ENCODE assay signal across 9 mouse cellular contexts in genomic region chr4:45423406-45423805, GRCm38 (mm10). TPM values are rescaled to one million over a fixed set of nuclear protein-coding genes. Genes with fewer than 3 reads are reported as not detected.
DNase-seq lines count a peak whose midpoint lies in the region; ATAC-seq and TF ChIP-seq lines count a peak whose summit lies in the region.
"Had no signal": no experiment of that assay in that cellular context is flagged by ENCODE, and none has a peak within 500 bp of the region (broad histone marks: within the 10 kb centered on the region; RNA-seq: fewer than 3 reads in every experiment).

No protein-coding gene starts in this region.

- H3K9ac ChIP-seq in forebrain, embryonic 11.5 days (ENCODE audit: low read length), result no peak overlapping the region
- H3K9ac ChIP-seq in forebrain, embryonic 13.5 days, result no peak overlapping the region
- no peak overlapping the region for H3K9ac ChIP-seq in intestine, embryonic 15.5 days

- H3K9me3 ChIP-seq in forebrain, embryonic 11.5 days (ENCODE audit: control insufficient read depth, low read length), result no peaks in the 10 kb centered on the region
- H3K9me3 ChIP-seq in forebrain, embryonic 13.5 days (replicated peaks), result no peaks in the 10 kb centered on the region
- H3K9me3 ChIP-seq in intestine, embryonic 15.5 days, result no peaks in the 10 kb centered on the region

- WGBS in forebrain, embryonic 11.5 days, result 9% methylated on average over 8 of the region's 8 CpGs
- WGBS in forebrain, embryonic 13.5 days, result 13% methylated on average over 8 of the region's 8 CpGs
- WGBS in lung, adult 2 months, result 43% methylated on average over 8 of the region's 8 CpGs
- WGBS in intestine, embryonic 15.5 days, result 32% methylated on average over 8 of the region's 8 CpGs
- 42% methylated on average over 8 of the region's 8 CpGs for WGBS in small intestine, adult 2 months

- no peak for DNase-seq in forebrain, embryonic 11.5 days (ENCODE audit: low spot score)
- DNase-seq in lung, adult 2 months, result peak; percentile 29
- no peak for DNase-seq in lung, postnatal 14 days
- DNase-seq in left cerebral cortex, postnatal 36 days (ENCODE audit: low spot score in 2 of 2), result no peak
- DNase-seq: layer of hippocampus, adult 9-11 months had no signal

- no peak overlapping the region for H3K4me2 ChIP-seq in forebrain, embryonic 11.5 days (ENCODE audit: low read depth, low read length, severe bottlenecking)
- H3K4me2 ChIP-seq in forebrain, embryonic 13.5 days, result no peak overlapping the region
- H3K4me2 ChIP-seq in intestine, embryonic 15.5 days (replicated peaks), result no peak overlapping the region

- H3K36me3 ChIP-seq in forebrain, embryonic 11.5 days (ENCODE audit: control insufficient read depth, insufficient read depth, low read length), result no peaks in the 10 kb centered on the region
- H3K36me3 ChIP-seq in forebrain, embryonic 13.5 days (ENCODE audit: poor library complexity, severe bottlenecking), result peaks cover 5% of the 10 kb centered on the region; the same call in 1 of the 2 replicates
- H3K36me3 ChIP-seq in intestine, embryonic 15.5 days, result no peaks in the 10 kb centered on the region
- H3K36me3 ChIP-seq in small intestine, adult 2 months (ENCODE audit: control insufficient read depth, insufficient read depth, low read length), result 0 out of 2 replicates have a peak, but pooled peaks cover 7% of the 10 kb centered on the region

- no peak overlapping the region for H3K4me3 ChIP-seq in forebrain, embryonic 11.5 days (ENCODE audit: low read depth, low read length)
- no peak overlapping the region for H3K4me3 ChIP-seq in forebrain, embryonic 13.5 days
- no peak overlapping the region for H3K4me3 ChIP-seq in lung, adult 2 months (replicated peaks; ENCODE audit: extremely low read depth, low read depth, low read length)
- H3K4me3 ChIP-seq in intestine, embryonic 15.5 days (replicated peaks), result no peak overlapping the region
- no peak overlapping the region for H3K4me3 ChIP-seq in small intestine, adult 2 months (ENCODE audit: low read depth, low read length)

- no peaks in the 10 kb centered on the region for H3K27me3 ChIP-seq in forebrain, embryonic 11.5 days (ENCODE audit: control insufficient read depth, insufficient read depth, low read length)
- H3K27me3 ChIP-seq in forebrain, embryonic 13.5 days, result no peaks in the 10 kb centered on the region
- no peaks in the 10 kb centered on the region for H3K27me3 ChIP-seq in intestine, embryonic 15.5 days (replicated peaks)
- H3K27me3 ChIP-seq in small intestine, adult 2 months (ENCODE audit: control insufficient read depth, insufficient read depth, low read length), result no peaks in the 10 kb centered on the region

- no peak for TF ChIP-seq CTCF in lung, adult 2 months (IDR thresholded peaks at IDR 0.05; ENCODE audit: insufficient read depth, low read length)
- no peak for TF ChIP-seq CTCF in small intestine, adult 2 months (IDR thresholded peaks at IDR 0.05; ENCODE audit: extremely low read depth, insufficient read length, insufficient replicate concordance, low read depth, low read length)

- intact Hi-C loops in left cerebral cortex, postnatal 36 days (cut with DNase I), result loop anchor here (5.0 kb wide), 1 partner anchor 109 kb away; the partner anchor contains the start of gene Shb

- H3K27ac ChIP-seq in forebrain, embryonic 11.5 days (ENCODE audit: low read depth, low read length), result no peak overlapping the region
- no peak overlapping the region for H3K27ac ChIP-seq in forebrain, embryonic 13.5 days
- H3K27ac ChIP-seq in intestine, embryonic 15.5 days, result peak overlapping the region; percentile 22; the same call in 1 of the 2 replicates
- H3K27ac ChIP-seq in small intestine, adult 2 months (ENCODE audit: insufficient read depth, low read depth, low read length), result peak overlapping the region; percentile 33; the same call in 1 of the 2 replicates

- H3K4me1 ChIP-seq in forebrain, embryonic 11.5 days (replicated peaks; ENCODE audit: control insufficient read depth, insufficient read depth, low read length), result peaks cover 31% of the 10 kb centered on the region
- H3K4me1 ChIP-seq in forebrain, embryonic 13.5 days, result peaks cover 78% of the 10 kb centered on the region
- peaks cover 8% of the 10 kb centered on the region for H3K4me1 ChIP-seq in lung, adult 2 months (ENCODE audit: control insufficient read depth, insufficient read depth, low read length)
- peaks cover 22% of the 10 kb centered on the region for H3K4me1 ChIP-seq in intestine, embryonic 15.5 days (replicated peaks)
- H3K4me1 ChIP-seq in small intestine, adult 2 months (ENCODE audit: control insufficient read depth, insufficient read depth, insufficient read length, low read length), result peaks cover 17% of the 10 kb centered on the region

- peak; percentile 22; the same call in 1 of the 2 replicates for ATAC-seq in forebrain, embryonic 11.5 days (replicated peaks; ENCODE audit: low FRiP score)
- ATAC-seq in forebrain, embryonic 13.5 days, result no peak
- peak; percentile 67 for ATAC-seq in intestine, embryonic 15.5 days
- no peak for ATAC-seq in CD4-positive, CD25-positive, alpha-beta regulatory T cell, adult 4 months

- TF ChIP-seq POLR2A in lung, adult 2 months (IDR thresholded peaks at IDR 0.05; ENCODE audit: borderline replicate concordance, extremely low read depth, low read depth, low read length), result no peak
- TF ChIP-seq POLR2A in small intestine, adult 2 months (IDR thresholded peaks at IDR 0.05; ENCODE audit: low read depth, low read length), result no peak

RNA-seq across cellular contexts. Expression of gene Slc25a51, which starts 14.8 kb away (rescaled TPM):
- polyA plus RNA-seq in forebrain, embryonic 11.5 days (2014; fragmentation: Nextera tagmentation; extraction: Ambion mirVana), result 79.4 and 87.0 TPM in 2 replicates
- 72.5 and 74.0 TPM in 2 replicates for polyA plus RNA-seq in forebrain, embryonic 13.5 days (2015; fragmentation: Nextera tagmentation; extraction: Ambion mirVana)
- 86.4 and 109 TPM in 2 replicates for polyA plus RNA-seq in lung, adult 2 months (2012; rRNA removed)
- 53.1 and 54.2 TPM in 2 replicates for polyA plus RNA-seq in intestine, embryonic 15.5 days (2015; fragmentation: Nextera tagmentation; extraction: Ambion mirVana)
- polyA plus RNA-seq in small intestine, adult 2 months (2012; rRNA removed), result 66.7 and 67.2 TPM in 2 replicates
- polyA plus RNA-seq in CD4-positive, CD25-positive, alpha-beta regulatory T cell, adult 4 months (2017; shearing (Covaris generic)), result 10 to 100 TPM; 41.0 to 66.6 TPM
- total RNA-seq in left cerebral cortex, postnatal 36 days (2021), result 100 to 1,000 TPM; 117 to 118 TPM

Comparison
In these comparisons a context has a peak if more than half of its experiments do, and no peak if none do; other contexts are left out.
1. ATAC-seq: peak in forebrain, embryonic 11.5 days (single experiment) and intestine, embryonic 15.5 days (single experiment); none in forebrain, embryonic 13.5 days (single experiment) and CD4-positive, CD25-positive, alpha-beta regulatory T cell, adult 4 months (single experiment).
2. H3K27ac ChIP-seq: peak in intestine, embryonic 15.5 days (single experiment) and small intestine, adult 2 months (single experiment); none in forebrain, embryonic 11.5 days (single experiment) and forebrain, embryonic 13.5 days (single experiment).